Mouse (Mus musculus) megakaryocyte progenitor cell, adult 5-6 weeks (primary cell): Measurements from ENCODE around the gene Nfya. TPM values are rescaled to one million over a fixed set of nuclear protein-coding genes. Genes with fewer than 3 reads are reported as not detected.
"Not testable (repeated sequence)": the region's sequence is repeated elsewhere in the genome, so short reads cannot be mapped to it uniquely, and the experiment has no call there.

Experiments
- ATAC-seq: replicated peaks from 2 replicates; pipeline ENCODE4 v1.8.0; 2016; ENCODE audit warnings: mild to moderate bottlenecking, moderate TSS enrichment, inconsistent platforms; ENCODE audit not compliant: poor library complexity
- total RNA-seq, 2 experiments: library from RNA; stranded (forward) in 1 of 2; stranded (reverse) in 1 of 2; fragments of 157-497, 149-512 nt in 1 of 2; fragments of 200-1000 nt in 1 of 2; gene quantifications; 2 replicates each; pipeline versions ENCODE4 v1.2.3 to v1.2.4; 2015 to 2017

Gene Nfya
- total RNA-seq, 2 experiments from 2014 or later: 34.4 to 105 TPM

GRCm38 (mm10) chr17:48401710-48402109, 8.0 kb downstream of the Nfya start:
- ATAC-seq: no peak

GRCm38 (mm10) chr17:48392616-48393015, 17.1 kb downstream of the Nfya start:
- ATAC-seq: no peak

- ATAC-seq: no peak
Measured at GRCm38 (mm10) chr17:48391446-48391845, 18.3 kb downstream of the Nfya start.

- ATAC-seq: no peak
Measured at GRCm38 (mm10) chr17:48389442-48389841, 20.3 kb downstream of the Nfya start.

- ATAC-seq: no peak
Measured at GRCm38 (mm10) chr17:48388666-48389065, 21.0 kb downstream of the Nfya start.

- peak; percentile 76 for ATAC-seq
Measured at GRCm38 (mm10) chr17:48385786-48386461, 23.8 kb downstream of the Nfya start.

- ATAC-seq: 0 out of 2 replicates have a peak, but pooled peaks have one; percentile 26
Measured at GRCm38 (mm10) chr17:48379050-48379449, 30.7 kb downstream of the Nfya start.

GRCm38 (mm10) chr17:48376102-48376501, 33.6 kb downstream of the Nfya start:
- no peak for ATAC-seq

GRCm38 (mm10) chr17:48372987-48373386, 36.7 kb downstream of the Nfya start:
- no peak for ATAC-seq

GRCm38 (mm10) chr17:48371621-48372020, 38.1 kb downstream of the Nfya start:
- no peak for ATAC-seq

- no peak for ATAC-seq
Measured at GRCm38 (mm10) chr17:48366806-48367205, 42.9 kb downstream of the Nfya start.

- no peak for ATAC-seq
Measured at GRCm38 (mm10) chr17:48365511-48366155, 44.1 kb downstream of the Nfya start.

- ATAC-seq: peak; percentile 18; the same call in 1 of the 2 replicates
Measured at GRCm38 (mm10) chr17:48363421-48363965, 46.2 kb downstream of the Nfya start.

GRCm38 (mm10) chr17:48362966-48363365, 46.7 kb downstream of the Nfya start:
- no peak for ATAC-seq

- ATAC-seq: no peak
Measured at GRCm38 (mm10) chr17:48362346-48362745, 47.4 kb downstream of the Nfya start.

GRCm38 (mm10) chr17:48360462-48360861, 49.2 kb downstream of the Nfya start:
- ATAC-seq: peak; percentile 56

- ATAC-seq: no peak
Measured at GRCm38 (mm10) chr17:48359616-48360015, 50.1 kb downstream of the Nfya start, which contains the start of gene Treml1. Gene Treml1 (plus strand): TSS chr17:48359916.

- no peak for ATAC-seq
Measured at GRCm38 (mm10) chr17:48357892-48358291, 51.8 kb downstream of the Nfya start.

GRCm38 (mm10) chr17:48355822-48356221, 53.9 kb downstream of the Nfya start:
- ATAC-seq: no peak

GRCm38 (mm10) chr17:48352976-48353375, 56.7 kb downstream of the Nfya start:
- not testable (repeated sequence) for ATAC-seq

- ATAC-seq: no peak
Measured at GRCm38 (mm10) chr17:48350681-48351193, 59.0 kb downstream of the Nfya start.

- peak; percentile 83 for ATAC-seq
Measured at GRCm38 (mm10) chr17:48347287-48347686, 62.4 kb downstream of the Nfya start.
